In genomic region chr9:107624539-107624938, GRCm38 (mm10) we compare ENCODE assay signal across 8 mouse cellular contexts. TPM values are rescaled to one million over a fixed set of nuclear protein-coding genes. Genes with fewer than 3 reads are reported as not detected.
DNase-seq lines count a peak whose midpoint lies in the region; ATAC-seq and TF ChIP-seq lines count a peak whose summit lies in the region.

No protein-coding gene starts in this region.

- no peaks in the 10 kb centered on the region for H3K9me3 ChIP-seq in forebrain, embryonic 14.5 days (replicated peaks; ENCODE audit: control insufficient read depth, low read length)
- H3K9me3 ChIP-seq in megakaryocyte, embryonic 14.5 days = no peaks in the 10 kb centered on the region

- WGBS in forebrain, embryonic 14.5 days = 73% methylated on average over 5 of the region's 5 CpGs

- H3K36me3 ChIP-seq in forebrain, embryonic 14.5 days (ENCODE audit: control insufficient read depth, insufficient read depth, low read length) = peaks cover 47% of the 10 kb centered on the region
- H3K36me3 ChIP-seq in megakaryocyte, embryonic 14.5 days (replicated peaks; ENCODE audit: low read length) = peaks cover 95% of the 10 kb centered on the region

- H3K4me3 ChIP-seq in layer of hippocampus, adult 2 months = no peak overlapping the region
- H3K4me3 ChIP-seq in forebrain, embryonic 14.5 days (ENCODE audit: low read depth, low read length) = no peak overlapping the region
- H3K4me3 ChIP-seq in megakaryocyte, embryonic 14.5 days (replicated peaks) = peak overlapping the region; percentile 82

- no peak for ATAC-seq in forebrain, embryonic 14.5 days

- DNase-seq in layer of hippocampus, adult 2 months (ENCODE audit: low spot score in 2 of 2) = no peak
- no peak for DNase-seq in layer of hippocampus, postnatal 14 days (ENCODE audit: low spot score in 2 of 2)
- DNase-seq in forebrain, embryonic 14.5 days (ENCODE audit: low spot score) = no peak
- DNase-seq in kidney, adult 9 months = peak; percentile 54
- no peak for DNase-seq in frontal cortex, postnatal 10 days (ENCODE audit: low spot score in 2 of 2)
- DNase-seq in cerebellum, postnatal 25 days = no peak
- DNase-seq in Muller cell, postnatal 12 days (ENCODE audit: inconsistent ontology term) = no peak

- no peaks in the 10 kb centered on the region for H3K27me3 ChIP-seq in forebrain, embryonic 14.5 days (replicated peaks; ENCODE audit: control insufficient read depth, insufficient read depth, low read length)
- no peaks in the 10 kb centered on the region for H3K27me3 ChIP-seq in megakaryocyte, embryonic 14.5 days (replicated peaks)

- peaks cover 35% of the 10 kb centered on the region for H3K4me1 ChIP-seq in forebrain, embryonic 14.5 days (ENCODE audit: control insufficient read depth, insufficient read depth, low read length)
- H3K4me1 ChIP-seq in megakaryocyte, embryonic 14.5 days = peaks cover 85% of the 10 kb centered on the region

- H3K27ac ChIP-seq in layer of hippocampus, adult 2 months = peak overlapping the region; percentile 72
- H3K27ac ChIP-seq in forebrain, embryonic 14.5 days (ENCODE audit: low read depth, low read length) = peak overlapping the region; percentile 0; the same call in 1 of the 2 replicates

- no peak for TF ChIP-seq CTCF in layer of hippocampus, adult 2 months (conservative IDR thresholded peaks at IDR 0.05)

- no peak overlapping the region for H3K4me2 ChIP-seq in forebrain, embryonic 14.5 days (ENCODE audit: low read length)

- no peak overlapping the region for H3K9ac ChIP-seq in forebrain, embryonic 14.5 days (ENCODE audit: low read length)

RNA-seq across cellular contexts. Expression of gene Gnai2, which starts 10.6 kb away (rescaled TPM):
- total RNA-seq in layer of hippocampus, adult 2 months (2021) = 100 to 1,000 TPM; 208 to 222 TPM
- total RNA-seq in layer of hippocampus, postnatal 14 days (2021) = 100 to 1,000 TPM; 215 to 224 TPM
- polyA plus RNA-seq in forebrain, embryonic 14.5 days (2014; fragmentation: Nextera tagmentation; extraction: Ambion mirVana) = 371 and 423 TPM in 2 replicates
- 1,319 and 1,886 TPM in 2 replicates for polyA plus RNA-seq in megakaryocyte, embryonic 14.5 days (2012; ENCODE audit: insufficient read depth, low replicate concordance)

RNA-seq across cellular contexts. Expression of gene Sema3b, which starts 15.5 kb away (rescaled TPM):
- 1 to 10 TPM; 1.9 to 2.2 TPM for total RNA-seq in layer of hippocampus, adult 2 months (2021)
- 1 to 10 TPM; 2.0 to 4.9 TPM for total RNA-seq in layer of hippocampus, postnatal 14 days (2021)
- polyA plus RNA-seq in forebrain, embryonic 14.5 days (2014; fragmentation: Nextera tagmentation; extraction: Ambion mirVana) = 0.85 and 1.3 TPM in 2 replicates
- polyA plus RNA-seq in megakaryocyte, embryonic 14.5 days (2012; ENCODE audit: insufficient read depth, low replicate concordance) = not detected in 2 replicates

RNA-seq across cellular contexts. Expression of gene Ifrd2, which starts 37.1 kb away (rescaled TPM):
- total RNA-seq in layer of hippocampus, adult 2 months (2021) = 10 to 100 TPM; 13.7 to 15.2 TPM
- total RNA-seq in layer of hippocampus, postnatal 14 days (2021) = 10 to 100 TPM; 12.1 to 13.0 TPM
- 18.7 and 19.1 TPM in 2 replicates for polyA plus RNA-seq in forebrain, embryonic 14.5 days (2014; fragmentation: Nextera tagmentation; extraction: Ambion mirVana)
- 32.1 and 34.9 TPM in 2 replicates for polyA plus RNA-seq in megakaryocyte, embryonic 14.5 days (2012; ENCODE audit: insufficient read depth, low replicate concordance)

RNA-seq across cellular contexts. Expression of gene Hyal3, which starts 43.9 kb away (rescaled TPM):
- total RNA-seq in layer of hippocampus, adult 2 months (2021) = 1 to 10 TPM; 2.0 to 2.1 TPM
- 1 to 10 TPM in 1 of 2 experiments, under 1 TPM in 1; 0.95 to 1.5 TPM for total RNA-seq in layer of hippocampus, postnatal 14 days (2021)
- 0.66 and 1.0 TPM in 2 replicates for polyA plus RNA-seq in forebrain, embryonic 14.5 days (2014; fragmentation: Nextera tagmentation; extraction: Ambion mirVana)
- 0.31 TPM in 1 of 2 replicates, not detected in the other for polyA plus RNA-seq in megakaryocyte, embryonic 14.5 days (2012; ENCODE audit: insufficient read depth, low replicate concordance)

RNA-seq across cellular contexts. Expression of gene Slc38a3, which starts 44.8 kb away (rescaled TPM):
- total RNA-seq in layer of hippocampus, adult 2 months (2021) = 10 to 100 TPM; 55.7 to 65.0 TPM
- 10 to 100 TPM; 83.3 to 98.4 TPM for total RNA-seq in layer of hippocampus, postnatal 14 days (2021)
- polyA plus RNA-seq in forebrain, embryonic 14.5 days (2014; fragmentation: Nextera tagmentation; extraction: Ambion mirVana) = 32.8 and 32.9 TPM in 2 replicates
- polyA plus RNA-seq in megakaryocyte, embryonic 14.5 days (2012; ENCODE audit: insufficient read depth, low replicate concordance) = not detected in 2 replicates
